Mouse (Mus musculus) lung, adult 18-20 months (tissue): ENCODE data around the gene Gm20458.

Experiments used
- DNase-seq, 2 experiments: peaks; one replicate each; pipeline ENCODE4 v3.0.0; 2022; ENCODE audit warnings: mixed read lengths in 2 of 2

Gm20458 gene

GRCm38 (mm10) chr2:164504919-164505318 lies 44.2 kb downstream of the Gm20458 start:
- no peak for DNase-seq

- DNase-seq = no peak
Observed at GRCm38 (mm10) chr2:164505619-164506347, 45.0 kb downstream of the Gm20458 start.

- DNase-seq = no peak
Observed at GRCm38 (mm10) chr2:164507811-164508210, 47.0 kb downstream of the Gm20458 start.

GRCm38 (mm10) chr2:164510621-164511190 lies 49.9 kb downstream of the Gm20458 start:
- peak; percentile 42 to 54 for DNase-seq

GRCm38 (mm10) chr2:164512121-164512909 lies 51.5 kb downstream of the Gm20458 start:
- DNase-seq = peak; percentile 51 to 64

GRCm38 (mm10) chr2:164513389-164513788 lies 52.6 kb downstream of the Gm20458 start:
- DNase-seq = peak; percentile 74 to 85

GRCm38 (mm10) chr2:164514916-164515315 lies 54.1 kb downstream of the Gm20458 start:
- no peak for DNase-seq

GRCm38 (mm10) chr2:164515897-164516296 lies 55.1 kb downstream of the Gm20458 start:
- DNase-seq = no peak

- DNase-seq = no peak
Observed at GRCm38 (mm10) chr2:164516592-164516991, 55.8 kb downstream of the Gm20458 start.

GRCm38 (mm10) chr2:164517485-164518221 lies 56.9 kb downstream of the Gm20458 start:
- DNase-seq = peak; percentile 70 to 72

- DNase-seq = no peak
Observed at GRCm38 (mm10) chr2:164518266-164519170, 57.8 kb downstream of the Gm20458 start.

GRCm38 (mm10) chr2:164519171-164519526 lies 58.4 kb downstream of the Gm20458 start:
- DNase-seq = no peak

- DNase-seq = peak; percentile 72 to 82
Observed at GRCm38 (mm10) chr2:164520782-164521181, 60.0 kb downstream of the Gm20458 start.

GRCm38 (mm10) chr2:164521841-164522240 lies 61.1 kb downstream of the Gm20458 start:
- DNase-seq = peak; percentile 68 to 82

GRCm38 (mm10) chr2:164522280-164522679 lies 61.5 kb downstream of the Gm20458 start:
- peak in 1 of 2 experiments; percentile 43 for DNase-seq

GRCm38 (mm10) chr2:164523301-164523773 lies 62.6 kb downstream of the Gm20458 start:
- DNase-seq = peak; percentile 54 to 70

GRCm38 (mm10) chr2:164528557-164528956 lies 67.8 kb downstream of the Gm20458 start:
- no peak for DNase-seq

GRCm38 (mm10) chr2:164531169-164531568 lies 70.4 kb downstream of the Gm20458 start:
- DNase-seq = peak; percentile 70 to 76

GRCm38 (mm10) chr2:164534315-164534714 lies 73.5 kb downstream of the Gm20458 start:
- no peak for DNase-seq

GRCm38 (mm10) chr2:164537003-164537402 lies 76.2 kb downstream of the Gm20458 start:
- no peak for DNase-seq
